Mouse (Mus musculus): ENCODE data around the gene Narfl. TPM values are rescaled to one million over a fixed set of nuclear protein-coding genes. Genes with fewer than 3 reads are reported as not detected.

The Narfl gene
- polyA plus RNA-seq, 1 experiment from 2014 or later: 29.0 TPM

GRCm38 (mm10) chr17:25828712-25829557 is 55.4 kb downstream of the Narfl start, which contains the start of gene Jmjd8:
TSS of gene Jmjd8 (plus strand) at chr17:25828867.
- under 1% methylated on average over 32 of the region's 32 CpGs for WGBS
- peak within 1 kb of the TSS; percentile 97 for H3K4me2 ChIP-seq (ENCODE audit: low read length)
- ATAC-seq: peak; percentile 61
- H3K4me1 ChIP-seq (ENCODE audit: control insufficient read depth, insufficient read depth, low read length): peaks cover 58% of the 10 kb centered on the region
- H3K4me3 ChIP-seq (ENCODE audit: low read depth, low read length): peak within 1 kb of the TSS; percentile 56
- H3K9ac ChIP-seq (ENCODE audit: low read depth, low read length): peak within 1 kb of the TSS; percentile 78
- H3K9me3 ChIP-seq (replicated peaks; ENCODE audit: control insufficient read depth, low read length, poor library complexity, severe bottlenecking): no peaks in the 10 kb centered on the region
- no peaks in the 10 kb centered on the region for H3K27me3 ChIP-seq (ENCODE audit: control insufficient read depth, insufficient read depth, low read depth, low read length)
- H3K27ac ChIP-seq (ENCODE audit: low read length): peak within 1 kb of the TSS; percentile 91
- peaks cover 25% of the 10 kb centered on the region for H3K36me3 ChIP-seq (ENCODE audit: control insufficient read depth, insufficient read depth, low read length)

- peak overlapping the region; percentile 97 for H3K4me2 ChIP-seq (ENCODE audit: low read length)
- peak overlapping the region; percentile 78 for H3K9ac ChIP-seq (ENCODE audit: low read depth, low read length)
- peak overlapping the region; percentile 91 for H3K27ac ChIP-seq (ENCODE audit: low read length)
- 41% methylated on average over 8 of the region's 8 CpGs for WGBS
- no peaks in the 10 kb centered on the region for H3K27me3 ChIP-seq (ENCODE audit: control insufficient read depth, insufficient read depth, low read depth, low read length)
- no peak for ATAC-seq
- no peaks in the 10 kb centered on the region for H3K9me3 ChIP-seq (replicated peaks; ENCODE audit: control insufficient read depth, low read length, poor library complexity, severe bottlenecking)
- H3K36me3 ChIP-seq (ENCODE audit: control insufficient read depth, insufficient read depth, low read length): peaks cover 25% of the 10 kb centered on the region
- peak overlapping the region; percentile 56 for H3K4me3 ChIP-seq (ENCODE audit: low read depth, low read length)
- peaks cover 58% of the 10 kb centered on the region for H3K4me1 ChIP-seq (ENCODE audit: control insufficient read depth, insufficient read depth, low read length)
Measured at GRCm38 (mm10) chr17:25829558-25830017, 56.0 kb downstream of the Narfl start.

- Histone ChIP-seq H3K4me2 (ENCODE audit: low read length) (peak overlapping the region; percentile 97), H3K27me3 (ENCODE audit: control insufficient read depth, insufficient read depth, low read depth, low read length) (no peaks in the 10 kb centered on the region), H3K4me1 (ENCODE audit: control insufficient read depth, insufficient read depth, low read length) (peaks cover 58% of the 10 kb centered on the region), H3K27ac (ENCODE audit: low read length) (no peak overlapping the region; the same call in 1 of the 2 replicates), H3K9ac (ENCODE audit: low read depth, low read length) (no peak overlapping the region; the same call in 1 of the 2 replicates), H3K36me3 (ENCODE audit: control insufficient read depth, insufficient read depth, low read length) (peaks cover 25% of the 10 kb centered on the region), H3K9me3 (replicated peaks; ENCODE audit: control insufficient read depth, low read length, poor library complexity, severe bottlenecking) (no peaks in the 10 kb centered on the region), H3K4me3 (ENCODE audit: low read depth, low read length) (peak overlapping the region; percentile 56; the same call in 1 of the 2 replicates)
- no peak for ATAC-seq
- 88% methylated on average over 4 of the region's 4 CpGs for WGBS
Measured at GRCm38 (mm10) chr17:25830200-25830753, 56.7 kb downstream of the Narfl start.

- 86% methylated on average over 14 of the region's 14 CpGs for WGBS
- Histone ChIP-seq H3K9me3 (replicated peaks; ENCODE audit: control insufficient read depth, low read length, poor library complexity, severe bottlenecking) (no peaks in the 10 kb centered on the region), H3K4me2 (ENCODE audit: low read length) (peak overlapping the region; percentile 91; the same call in 1 of the 2 replicates), H3K4me3 (ENCODE audit: low read depth, low read length) (no peak overlapping the region), H3K27ac (ENCODE audit: low read length) (no peak overlapping the region; the same call in 1 of the 2 replicates), H3K4me1 (ENCODE audit: control insufficient read depth, insufficient read depth, low read length) (peaks cover 62% of the 10 kb centered on the region), H3K9ac (ENCODE audit: low read depth, low read length) (no peak overlapping the region; the same call in 1 of the 2 replicates), H3K27me3 (ENCODE audit: control insufficient read depth, insufficient read depth, low read depth, low read length) (no peaks in the 10 kb centered on the region), H3K36me3 (ENCODE audit: control insufficient read depth, insufficient read depth, low read length) (peaks cover 24% of the 10 kb centered on the region)
- ATAC-seq: no peak
Measured at GRCm38 (mm10) chr17:25830806-25831431, 57.3 kb downstream of the Narfl start.

GRCm38 (mm10) chr17:25831451-25832281 is 58.1 kb downstream of the Narfl start:
- peaks cover 66% of the 10 kb centered on the region for H3K4me1 ChIP-seq (ENCODE audit: control insufficient read depth, insufficient read depth, low read length)

GRCm38 (mm10) chr17:25832436-25833290 is 59.1 kb downstream of the Narfl start:
- peak; percentile 90 for ATAC-seq
- WGBS: under 1% methylated on average over 73 of the region's 77 CpGs
- H3K9ac ChIP-seq (ENCODE audit: low read depth, low read length): peak overlapping the region; percentile 84
- H3K4me1 ChIP-seq (ENCODE audit: control insufficient read depth, insufficient read depth, low read length): peaks cover 73% of the 10 kb centered on the region
- no peaks in the 10 kb centered on the region for H3K27me3 ChIP-seq (ENCODE audit: control insufficient read depth, insufficient read depth, low read depth, low read length)
- peak overlapping the region; percentile 97 for H3K27ac ChIP-seq (ENCODE audit: low read length)
- H3K9me3 ChIP-seq (replicated peaks; ENCODE audit: control insufficient read depth, low read length, poor library complexity, severe bottlenecking): no peaks in the 10 kb centered on the region
- H3K36me3 ChIP-seq (ENCODE audit: control insufficient read depth, insufficient read depth, low read length): peaks cover 18% of the 10 kb centered on the region
- H3K4me3 ChIP-seq (ENCODE audit: low read depth, low read length): peak overlapping the region; percentile 78
- peak overlapping the region; percentile 91 for H3K4me2 ChIP-seq (ENCODE audit: low read length)

More at GRCm38 (mm10) chr17:25831451-25832281, 58.1 kb downstream of the Narfl start:
- peak overlapping the region; percentile 91 for H3K4me2 ChIP-seq (ENCODE audit: low read length)
- no peak for ATAC-seq
- peak overlapping the region; percentile 97 for H3K27ac ChIP-seq (ENCODE audit: low read length)
- H3K36me3 ChIP-seq (ENCODE audit: control insufficient read depth, insufficient read depth, low read length): peaks cover 18% of the 10 kb centered on the region
- WGBS: 61% methylated on average over 21 of the region's 21 CpGs
- H3K9me3 ChIP-seq (replicated peaks; ENCODE audit: control insufficient read depth, low read length, poor library complexity, severe bottlenecking): no peaks in the 10 kb centered on the region
- H3K27me3 ChIP-seq (ENCODE audit: control insufficient read depth, insufficient read depth, low read depth, low read length): no peaks in the 10 kb centered on the region
- peak overlapping the region; percentile 84 for H3K9ac ChIP-seq (ENCODE audit: low read depth, low read length)
- H3K4me3 ChIP-seq (ENCODE audit: low read depth, low read length): peak overlapping the region; percentile 78
